Mouse (Mus musculus) heart, embryonic 13.5 days (tissue): Measurements from ENCODE around the gene Rasip1. TPM values are rescaled to one million over a fixed set of nuclear protein-coding genes. Genes with fewer than 3 reads are reported as not detected.

Experiments
- ATAC-seq: fragments of 200-750 bp; cut with Nextera tagmentation; 2 replicates; pipeline ENCODE4 v1.8.0; 2017; ENCODE audit warnings: moderate TSS enrichment; ENCODE audit not compliant: insufficient number of reproducible peaks, low FRiP score, low TSS enrichment; ENCODE audit errors: extremely low read depth
- H3K27ac ChIP-seq: fragments of 300-500 bp; sonication (generic); replicated peaks from 2 replicates; pipeline ENCODE4 v1.5.1; 2015; ENCODE audit warnings: moderate library complexity, mild to moderate bottlenecking, inconsistent platforms
- H3K27me3 ChIP-seq: fragments of 300-500 bp; sonication (generic); replicated peaks from 2 replicates; pipeline ENCODE4 v1.6.1; 2015; ENCODE audit warnings: mild to moderate bottlenecking, inconsistent platforms
- H3K36me3 ChIP-seq: fragments of 300-500 bp; sonication (generic); 2 replicates; pipeline ENCODE4 v1.6.1; 2015; ENCODE audit warnings: mild to moderate bottlenecking, inconsistent platforms
- H3K4me1 ChIP-seq: fragments of 300-500 bp; sonication (generic); 2 replicates; pipeline ENCODE4 v1.6.1; 2015; ENCODE audit warnings: inconsistent platforms
- H3K4me2 ChIP-seq: fragments of 300-500 bp; sonication (generic); 2 replicates; pipeline ENCODE4 v1.6.1; 2015; ENCODE audit warnings: inconsistent platforms, mild to moderate bottlenecking, moderate library complexity
- H3K4me3 ChIP-seq: fragments of 300-500 bp; sonication (generic); 2 replicates; pipeline ENCODE4 v1.5.1; 2015; ENCODE audit warnings: moderate library complexity, mild to moderate bottlenecking, inconsistent platforms
- H3K9ac ChIP-seq: fragments of 300-500 bp; sonication (generic); 2 replicates; pipeline ENCODE4 v1.6.1; 2015; ENCODE audit warnings: inconsistent platforms, mild to moderate bottlenecking, moderate library complexity
- H3K9me3 ChIP-seq: fragments of 300-500 bp; sonication (generic); 2 replicates; pipeline ENCODE4 v1.6.1; 2016; ENCODE audit warnings: inconsistent platforms
- WGBS: fragments of 180-500 bp; shearing (Covaris S2); methylation state at CpG from one replicate; pipeline ENCODE4 v1.1.7; 2015; ENCODE audit warnings: mixed read lengths; 5-methylcytosine and 5-hydroxymethylcytosine counted together
- polyA plus RNA-seq: library from polyadenylated mRNA; unstranded; fragments of >200 nt; fragmentation: Nextera tagmentation; extraction: Ambion mirVana; gene quantifications from 2 replicates; pipeline ENCODE4 v1.2.1, GENCODE M21; 2015

Rasip1 gene
- polyA plus RNA-seq, 1 experiment from 2014 or later = 18.9 TPM

DNA sequence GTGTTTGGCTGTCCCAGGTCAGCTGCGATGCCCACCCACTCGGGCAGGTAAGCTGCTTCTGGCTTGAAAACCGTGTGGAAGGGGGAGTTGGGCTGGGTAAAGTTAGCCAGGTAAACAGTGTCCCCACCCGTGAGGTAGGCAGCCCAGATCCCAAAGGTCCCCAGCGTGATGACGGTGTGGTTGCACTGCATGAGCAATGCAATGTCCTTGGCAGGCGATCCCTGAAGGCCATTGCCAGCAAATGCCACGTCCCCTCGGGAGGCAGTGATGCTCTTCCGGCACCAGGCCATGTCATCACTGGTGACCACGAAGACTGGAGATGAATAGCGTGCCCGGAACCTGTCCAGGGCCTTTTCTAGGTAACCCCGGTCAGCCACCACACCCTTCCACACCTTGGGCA is 51.2 kb downstream of the Rasip1 start:
- WGBS = 84% methylated on average over 14 of the region's 14 CpGs

DNA sequence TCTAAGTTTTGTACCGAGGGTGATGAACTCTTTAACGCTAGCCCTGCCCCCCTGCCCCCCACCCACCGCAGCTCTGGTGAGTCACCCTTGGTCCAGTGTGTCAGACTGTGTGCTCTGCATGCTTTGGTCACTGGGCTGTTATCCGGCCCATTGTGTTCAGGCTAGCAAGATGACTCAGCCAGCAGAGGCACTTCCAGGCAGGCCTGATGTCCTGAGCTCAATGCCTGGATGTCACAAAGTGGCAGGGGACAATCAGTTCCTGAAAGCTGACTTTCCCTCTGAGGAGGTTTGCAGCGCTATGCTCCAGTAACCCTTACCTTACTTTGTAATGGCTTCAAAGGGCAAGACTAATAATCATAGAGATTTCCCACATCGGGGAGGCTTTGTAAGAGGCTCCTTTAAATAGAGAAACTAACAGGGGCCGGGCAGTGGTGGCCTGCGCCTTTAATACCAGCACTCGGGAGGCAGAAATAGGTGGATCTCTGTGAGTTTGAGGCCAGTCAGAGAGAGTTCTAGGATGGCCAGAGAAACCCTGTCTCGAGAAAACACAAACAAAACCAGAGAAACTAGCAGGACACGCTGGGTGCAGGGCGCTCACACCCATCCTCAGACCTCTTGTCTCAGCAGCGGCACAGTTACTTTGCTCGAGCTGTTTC is 52.8 kb downstream of the Rasip1 start:
- 57% methylated on average over 14 of the region's 14 CpGs for WGBS
- Histone ChIP-seq H3K27me3 (peaks cover 16% of the 10 kb centered on the region; the same call in 1 of the 2 replicates), H3K4me2 (no peak overlapping the region), H3K9ac (0 out of 2 replicates have a peak overlapping the region, but pooled peaks have one; percentile 20), H3K36me3 (no peaks in the 10 kb centered on the region), H3K27ac (peak overlapping the region; percentile 59), H3K4me1 (peaks cover 32% of the 10 kb centered on the region), H3K9me3 (no peaks in the 10 kb centered on the region), H3K4me3 (no peak overlapping the region)
- ATAC-seq = no peak

More for the DNA sequence above, 51.2 kb downstream of the Rasip1 start:
- H3K4me1 ChIP-seq = peaks cover 32% of the 10 kb centered on the region
- no peak overlapping the region for H3K9ac ChIP-seq
- no peak for ATAC-seq
- no peaks in the 10 kb centered on the region for H3K36me3 ChIP-seq
- H3K27me3 ChIP-seq = peaks cover 6% of the 10 kb centered on the region; the same call in 1 of the 2 replicates
- no peaks in the 10 kb centered on the region for H3K9me3 ChIP-seq
- H3K4me2 ChIP-seq = no peak overlapping the region
- H3K4me3 ChIP-seq = no peak overlapping the region
- H3K27ac ChIP-seq = no peak overlapping the region

DNA sequence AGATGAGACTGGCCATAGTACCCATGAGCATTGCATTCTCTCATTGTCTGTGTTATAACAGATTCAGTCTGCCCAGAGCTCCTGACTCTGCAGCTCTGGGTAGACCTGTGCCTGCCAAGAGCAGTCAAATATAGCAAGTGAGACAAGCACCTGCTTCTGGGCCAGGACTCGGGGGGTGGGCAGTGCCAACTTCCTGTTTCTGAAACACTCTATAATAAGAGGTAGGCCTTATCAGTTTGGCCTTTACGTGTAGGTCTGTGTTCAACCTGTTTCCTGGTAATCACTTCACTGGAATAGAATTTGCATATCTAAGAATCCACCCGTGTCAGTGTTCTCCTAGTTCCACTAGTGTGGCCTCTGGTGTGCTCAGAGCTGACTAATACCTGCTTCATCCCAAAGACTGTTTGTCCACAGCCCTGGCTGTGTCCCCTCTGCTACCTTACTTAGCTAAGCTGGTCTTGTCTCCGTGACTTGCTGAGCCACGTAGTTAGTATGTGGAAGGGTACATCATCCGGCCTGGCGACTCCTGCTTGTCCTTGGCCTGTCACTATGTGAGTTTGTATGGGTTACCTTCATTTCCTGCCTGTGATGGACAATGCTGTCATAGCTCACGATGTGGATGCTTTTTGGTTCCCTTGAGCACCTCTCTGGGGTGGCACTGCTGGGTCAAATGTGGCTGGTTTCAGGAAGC is 53.9 kb downstream of the Rasip1 start:
- no peaks in the 10 kb centered on the region for H3K9me3 ChIP-seq
- 0 out of 2 replicates have a peak overlapping the region, but pooled peaks have one; percentile 35 for H3K9ac ChIP-seq
- H3K36me3 ChIP-seq = no peaks in the 10 kb centered on the region
- H3K4me3 ChIP-seq = no peak overlapping the region
- peaks cover 32% of the 10 kb centered on the region for H3K4me1 ChIP-seq
- no peak overlapping the region for H3K4me2 ChIP-seq
- peak overlapping the region; percentile 59 for H3K27ac ChIP-seq
- peaks cover 17% of the 10 kb centered on the region; the same call in 1 of the 2 replicates for H3K27me3 ChIP-seq
- ATAC-seq = no peak
- WGBS = 60% methylated on average over 8 of the region's 8 CpGs

DNA sequence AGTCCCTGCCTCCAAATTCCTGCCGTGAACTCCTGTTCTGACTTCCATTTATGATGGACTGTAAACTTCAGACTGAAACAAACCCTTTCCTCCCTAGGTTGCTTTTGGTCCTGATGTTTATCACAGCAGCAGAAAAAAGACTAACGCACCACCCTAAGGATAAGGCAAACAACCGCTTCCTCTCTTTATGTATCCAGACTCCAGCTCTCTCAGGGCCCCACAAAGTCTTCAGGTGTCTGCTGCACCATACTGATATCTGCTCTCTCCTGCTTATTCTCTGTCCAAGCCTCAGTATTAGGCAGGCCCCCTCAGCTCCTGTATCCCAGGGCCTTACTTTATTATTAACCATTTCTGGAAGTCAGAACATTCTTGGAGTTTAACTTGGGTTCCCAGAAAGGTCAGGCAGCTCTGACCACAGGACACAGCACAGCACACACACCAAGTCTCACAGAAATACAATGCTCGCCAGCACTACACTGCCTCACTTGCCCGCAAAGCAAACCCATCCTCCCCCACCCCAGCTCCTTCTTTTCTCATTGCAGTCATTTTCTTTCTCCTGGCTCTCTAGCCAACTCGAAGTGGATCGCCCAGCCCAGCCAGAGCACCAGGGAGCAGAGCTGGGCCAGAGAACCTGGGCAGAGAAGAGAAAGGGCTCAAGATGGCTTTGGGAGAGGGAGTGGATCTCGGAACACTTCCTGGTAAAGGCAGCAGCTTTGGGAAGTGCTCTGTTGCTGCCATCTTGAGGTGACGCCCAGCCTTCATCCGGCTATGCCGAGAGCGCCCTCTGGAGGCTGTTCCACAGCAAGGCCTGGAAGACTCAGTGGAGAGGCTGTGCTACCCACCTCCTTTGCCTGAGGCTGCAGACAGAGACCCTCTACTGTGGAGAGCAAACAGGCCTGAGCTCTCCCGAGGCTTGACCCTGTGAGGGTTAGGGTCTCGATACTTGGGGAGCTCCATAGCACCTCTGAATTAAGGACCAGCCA is 55.1 kb downstream of the Rasip1 start:
- Histone ChIP-seq H3K4me2 (peak overlapping the region; percentile 62), H3K9ac (peak overlapping the region; percentile 74), H3K27ac (peak overlapping the region; percentile 51; the same call in 1 of the 2 replicates), H3K9me3 (no peaks in the 10 kb centered on the region), H3K36me3 (no peaks in the 10 kb centered on the region), H3K27me3 (peaks cover 17% of the 10 kb centered on the region; the same call in 1 of the 2 replicates), H3K4me1 (peaks cover 32% of the 10 kb centered on the region), H3K4me3 (0 out of 2 replicates have a peak overlapping the region, but pooled peaks have one; percentile 22)
- ATAC-seq = no peak; the same call in 1 of the 2 replicates
- WGBS = 27% methylated on average over 14 of the region's 14 CpGs

DNA sequence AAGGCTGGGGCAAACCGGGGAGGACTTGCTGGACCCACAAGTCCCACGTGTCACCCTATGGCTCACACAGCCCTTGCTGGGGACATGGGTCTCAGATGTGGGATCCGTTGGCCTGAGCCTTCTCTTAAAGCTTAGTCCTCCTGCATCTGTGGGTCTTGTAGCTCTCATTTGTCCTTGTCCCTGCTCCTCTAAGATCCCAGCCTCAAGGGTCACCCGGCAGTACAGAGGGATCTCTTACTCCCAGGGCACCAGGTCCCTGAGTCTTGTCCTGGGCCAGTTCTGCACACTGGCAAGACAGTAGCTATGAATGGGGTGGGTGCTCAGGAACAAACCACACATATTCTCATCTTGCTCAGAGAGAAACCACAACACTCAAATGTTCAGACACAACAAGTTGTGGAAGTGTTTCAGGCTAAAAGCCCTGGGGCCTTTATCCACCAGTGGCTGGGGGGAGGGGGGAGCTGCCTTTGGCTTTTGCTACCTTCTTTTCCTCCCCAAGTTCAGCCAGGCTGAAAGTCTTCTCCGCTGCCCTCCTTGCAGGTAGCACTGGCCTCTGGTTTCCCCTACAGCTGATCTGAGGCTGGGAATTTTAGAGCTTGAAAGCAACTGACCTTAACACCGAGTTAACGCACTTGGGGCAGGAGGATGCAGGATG is 56.2 kb downstream of the Rasip1 start, which contains the start of gene Ntn5:
Ntn5 (plus strand) TSS at position 627 of the 655 bp plus-strand sequence.
- ATAC-seq = no peak
- H3K4me2 ChIP-seq = no peak within 1 kb of the TSS
- no peak within 1 kb of the TSS for H3K4me3 ChIP-seq
- H3K9me3 ChIP-seq = no peaks in the 10 kb centered on the region
- H3K27me3 ChIP-seq = peaks cover 17% of the 10 kb centered on the region; the same call in 1 of the 2 replicates
- H3K4me1 ChIP-seq = peaks cover 32% of the 10 kb centered on the region
- H3K9ac ChIP-seq = peak within 1 kb of the TSS; percentile 40
- H3K36me3 ChIP-seq = no peaks in the 10 kb centered on the region
- no peak within 1 kb of the TSS for H3K27ac ChIP-seq
- 79% methylated on average over 7 of the region's 7 CpGs for WGBS

DNA sequence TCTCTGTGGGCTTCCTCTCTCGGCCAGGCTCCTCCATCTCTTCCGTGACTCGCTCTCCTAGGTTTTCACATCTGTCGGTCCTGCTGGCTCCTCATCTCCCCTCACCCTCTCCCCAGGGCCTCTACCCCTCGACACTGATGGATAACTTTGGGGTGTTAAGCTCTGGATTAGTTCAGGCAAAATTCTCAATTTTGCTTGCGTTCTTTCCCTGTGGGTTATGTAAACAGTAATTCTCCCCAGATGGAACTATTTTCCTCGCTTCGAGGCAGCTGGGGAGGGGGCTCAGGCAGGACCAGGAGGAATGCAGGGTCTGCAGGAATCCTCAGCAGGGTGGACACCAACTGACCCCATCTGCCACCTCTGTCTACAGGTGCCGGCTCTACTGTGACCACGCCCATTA is 58.5 kb downstream of the Rasip1 start:
- H3K27me3 ChIP-seq = peaks cover 17% of the 10 kb centered on the region; the same call in 1 of the 2 replicates
- peaks cover 32% of the 10 kb centered on the region for H3K4me1 ChIP-seq
- no peak overlapping the region for H3K4me3 ChIP-seq
- H3K4me2 ChIP-seq = no peak overlapping the region
- ATAC-seq = no peak
- no peaks in the 10 kb centered on the region for H3K36me3 ChIP-seq
- H3K9me3 ChIP-seq = no peaks in the 10 kb centered on the region
- H3K27ac ChIP-seq = no peak overlapping the region
- no peak overlapping the region for H3K9ac ChIP-seq
- 52% methylated on average over 10 of the region's 10 CpGs for WGBS

DNA sequence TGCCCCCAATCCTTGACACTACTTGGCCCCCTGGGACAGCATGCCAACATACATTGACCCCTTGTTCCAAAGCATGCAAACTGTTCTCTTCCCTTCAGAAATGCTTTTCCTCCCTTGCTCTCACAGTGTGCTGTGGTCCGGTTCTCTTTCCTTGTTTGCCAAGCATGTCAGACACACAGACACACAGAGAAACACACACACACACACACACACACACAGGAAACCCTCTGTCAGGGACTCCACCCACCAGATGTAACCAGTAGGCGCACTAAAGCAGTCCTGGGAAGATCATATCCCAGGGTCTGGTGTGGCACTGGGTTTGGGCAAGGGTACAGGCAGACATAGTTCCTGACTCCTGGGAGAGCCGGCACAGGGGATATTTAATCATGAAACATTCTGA is 59.6 kb downstream of the Rasip1 start:
- 74% methylated on average over 3 of the region's 3 CpGs for WGBS
- Histone ChIP-seq H3K36me3 (no peaks in the 10 kb centered on the region), H3K4me2 (no peak overlapping the region), H3K27me3 (peaks cover 17% of the 10 kb centered on the region; the same call in 1 of the 2 replicates), H3K27ac (no peak overlapping the region), H3K4me3 (no peak overlapping the region), H3K9ac (no peak overlapping the region), H3K9me3 (no peaks in the 10 kb centered on the region), H3K4me1 (peaks cover 24% of the 10 kb centered on the region)
- ATAC-seq = no peak

Other genes starting within 250 kb of the Rasip1 start
- gene Snrnp70, start 231.7 kb upstream of the Rasip1 start, polyA plus RNA-seq = 136 and 140 TPM in 2 replicates
- 0.32 and 0.50 TPM in 2 replicates for gene Kcna7, start 221.8 kb upstream of the Rasip1 start, polyA plus RNA-seq
- gene Ntf5, start 213.8 kb upstream of the Rasip1 start, polyA plus RNA-seq = 1.6 and 1.8 TPM in 2 replicates
- not detected in 2 replicates for gene Lhb, start 206.7 kb upstream of the Rasip1 start, polyA plus RNA-seq
- gene Gys1, start 192.6 kb upstream of the Rasip1 start, polyA plus RNA-seq = 91.8 and 95.3 TPM in 2 replicates
- gene Ruvbl2, start 189.4 kb upstream of the Rasip1 start, polyA plus RNA-seq = 80.6 and 85.6 TPM in 2 replicates
- gene Ftl1, start 167.6 kb upstream of the Rasip1 start, polyA plus RNA-seq = 5,089 and 5,516 TPM in 2 replicates
- gene Bax, start 160.6 kb upstream of the Rasip1 start, polyA plus RNA-seq = 124 and 139 TPM in 2 replicates
- 0.74 and 1.0 TPM in 2 replicates for gene Tulp2, start 145.6 kb upstream of the Rasip1 start, polyA plus RNA-seq
- not detected in 2 replicates for gene Gm45808, start 140.7 kb upstream of the Rasip1 start, polyA plus RNA-seq
- gene Dhdh, start 138.7 kb upstream of the Rasip1 start, polyA plus RNA-seq = 3.9 TPM in 2 replicates
- 175 and 177 TPM in 2 replicates for gene Nucb1, start 117.1 kb upstream of the Rasip1 start, polyA plus RNA-seq
- 38.5 and 49.6 TPM in 2 replicates for gene Ppp1r15a, start 101.2 kb upstream of the Rasip1 start, polyA plus RNA-seq
- gene Plekha4, start 101.2 kb upstream of the Rasip1 start, polyA plus RNA-seq = 1.1 and 1.2 TPM in 2 replicates
- 0.43 and 0.52 TPM in 2 replicates for gene Hsd17b14, start 72.6 kb upstream of the Rasip1 start, polyA plus RNA-seq
- 65.4 and 66.3 TPM in 2 replicates for gene Bcat2, start 57.3 kb upstream of the Rasip1 start, polyA plus RNA-seq
- not detected in 2 replicates for gene Fgf21, start 12.0 kb upstream of the Rasip1 start, polyA plus RNA-seq
- gene Fut1, start 10.2 kb upstream of the Rasip1 start, polyA plus RNA-seq = not detected in 2 replicates
- 0.11 and 0.19 TPM in 2 replicates for gene Izumo1, start 5.7 kb upstream of the Rasip1 start, polyA plus RNA-seq
- 3.3 and 5.0 TPM in 2 replicates for gene Mamstr, start 12.5 kb downstream of the Rasip1 start, polyA plus RNA-seq
- gene Fut2, start 38.9 kb downstream of the Rasip1 start, polyA plus RNA-seq = 0.86 and 1.1 TPM in 2 replicates
- 0.11 TPM in 1 of 2 replicates, not detected in the other for gene Ntn5, start 56.5 kb downstream of the Rasip1 start, polyA plus RNA-seq
- 0.29 and 0.47 TPM in 2 replicates for gene Sec1, start 66.9 kb downstream of the Rasip1 start, polyA plus RNA-seq
- gene Car11, start 72.4 kb downstream of the Rasip1 start, polyA plus RNA-seq = 5.4 and 6.0 TPM in 2 replicates
- gene Dbp, start 77.6 kb downstream of the Rasip1 start, polyA plus RNA-seq = 2.2 and 3.5 TPM in 2 replicates
- 630 and 695 TPM in 2 replicates for gene Rpl18, start 88.0 kb downstream of the Rasip1 start, polyA plus RNA-seq
- gene Sphk2, start 90.5 kb downstream of the Rasip1 start, polyA plus RNA-seq = 16.7 and 17.5 TPM in 2 replicates
- 0.20 and 0.31 TPM in 2 replicates for gene Fam83e, start 93.7 kb downstream of the Rasip1 start, polyA plus RNA-seq
- not detected in 2 replicates for gene Spaca4, start 98.3 kb downstream of the Rasip1 start, polyA plus RNA-seq
- 0.62 and 0.80 TPM in 2 replicates for gene Lmtk3, start 156.2 kb downstream of the Rasip1 start, polyA plus RNA-seq
- gene Sult2b1, start 157.2 kb downstream of the Rasip1 start, polyA plus RNA-seq = 0.24 and 0.38 TPM in 2 replicates
- gene Cyth2, start 187.1 kb downstream of the Rasip1 start, polyA plus RNA-seq = 90.1 and 103 TPM in 2 replicates
- 0.39 and 0.43 TPM in 2 replicates for gene Kcnj14, start 197.3 kb downstream of the Rasip1 start, polyA plus RNA-seq
- gene Grwd1, start 203.5 kb downstream of the Rasip1 start, polyA plus RNA-seq = 41.9 and 44.1 TPM in 2 replicates
- gene Kdelr1, start 245.3 kb downstream of the Rasip1 start, polyA plus RNA-seq = 56.4 and 58.7 TPM in 2 replicates